Mouse (Mus musculus): Measurements from ENCODE around the gene Ube2g1.
"Not testable (repeated sequence)": the region's sequence is repeated elsewhere in the genome, so short reads cannot be mapped to it uniquely, and the experiment has no call there.

Ube2g1 gene

DNA sequence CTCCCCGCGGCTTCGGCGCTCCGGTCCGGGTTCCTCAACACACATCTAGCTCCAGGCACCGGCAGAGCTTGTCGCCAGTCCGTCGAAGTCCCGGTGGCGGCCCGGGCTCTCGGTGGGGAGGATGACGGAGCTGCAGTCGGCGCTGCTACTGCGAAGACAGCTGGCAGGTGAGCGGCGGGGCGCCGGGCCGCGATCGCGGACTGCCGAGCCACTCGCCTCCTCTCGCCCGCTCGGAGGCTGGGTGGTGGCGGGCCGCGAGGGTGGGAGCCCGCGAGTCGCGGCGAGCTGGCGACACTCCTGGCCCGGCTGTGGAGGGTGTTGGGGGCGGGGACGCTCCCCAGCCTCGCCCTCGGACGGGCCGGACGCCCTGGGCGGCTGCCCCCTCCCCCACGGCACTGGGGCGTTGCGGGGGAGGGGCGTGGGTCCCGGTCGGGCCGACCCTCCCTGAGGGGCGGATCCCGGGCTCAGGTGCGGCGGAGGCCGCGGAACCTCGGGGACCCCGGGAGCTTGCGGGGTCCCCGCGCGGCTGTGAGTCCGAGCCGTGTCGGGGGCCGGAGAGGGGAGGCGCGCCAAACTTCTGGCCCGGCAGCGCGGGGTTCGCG is 487 bp downstream of the Ube2g1 start:
- peak; percentile 87 to 95 for DNase-seq

DNA sequence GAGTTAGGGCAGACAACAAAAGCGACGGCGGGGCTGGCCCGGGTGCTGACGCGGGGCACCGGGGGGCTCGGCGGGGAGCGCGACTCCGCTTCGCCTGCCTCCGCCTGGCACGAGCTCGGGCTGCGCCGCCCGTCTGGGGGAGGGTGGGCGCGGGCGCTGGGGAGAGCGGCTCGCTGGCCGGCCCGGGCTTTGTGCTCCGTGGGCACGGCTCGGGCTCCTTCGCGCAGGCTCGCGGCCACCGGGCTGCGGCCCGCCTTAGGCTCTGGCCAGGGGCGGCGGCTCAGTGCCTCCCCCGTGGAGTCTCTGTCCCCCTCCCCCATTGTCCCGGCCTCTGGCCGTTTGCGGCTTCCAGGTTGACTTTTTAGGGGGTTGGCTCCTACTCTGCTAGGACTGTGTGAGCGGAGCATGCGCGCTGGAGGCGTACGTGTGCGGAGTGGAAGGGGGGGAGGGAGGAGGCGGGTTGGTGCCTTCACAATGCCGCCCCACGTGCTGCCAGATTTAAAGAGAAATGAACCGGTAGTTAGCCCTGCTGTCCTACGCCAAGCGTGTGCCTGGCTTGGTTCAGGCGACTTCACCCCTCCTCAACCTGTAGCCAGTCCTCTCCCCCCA is 1.1 kb downstream of the Ube2g1 start:
- peak; percentile 97 to 98 for DNase-seq

DNA sequence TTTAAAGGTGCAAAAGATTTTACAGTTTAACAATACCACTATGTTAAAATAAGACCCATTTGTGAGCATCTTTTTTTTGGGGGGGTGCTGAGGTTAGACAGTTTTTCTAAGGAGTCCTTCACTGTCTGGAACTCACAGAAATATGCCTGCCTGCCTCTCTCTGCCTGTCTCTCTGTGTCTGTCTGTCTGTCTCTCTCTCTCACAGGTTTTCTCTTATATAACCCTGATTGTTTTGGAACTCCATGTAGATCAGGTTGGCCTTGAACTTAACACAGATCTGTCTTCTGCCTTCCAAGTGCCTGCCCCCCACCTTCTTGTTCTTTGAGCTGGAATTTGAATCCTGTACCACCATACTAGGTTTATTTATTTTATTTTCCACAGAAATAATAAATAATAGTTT is 2.2 kb downstream of the Ube2g1 start:
- DNase-seq = no peak

- not testable (repeated sequence) for DNase-seq
Measured at GRCm38 (mm10) chr11:72614336-72614735, 7.3 kb downstream of the Ube2g1 start.

GRCm38 (mm10) chr11:72615931-72616330 is 8.8 kb downstream of the Ube2g1 start:
- DNase-seq = no peak

- no peak for DNase-seq
Measured at GRCm38 (mm10) chr11:72618476-72618875, 11.4 kb downstream of the Ube2g1 start.

- DNase-seq = no peak
Measured at GRCm38 (mm10) chr11:72642730-72643129, 35.6 kb downstream of the Ube2g1 start.

DNA sequence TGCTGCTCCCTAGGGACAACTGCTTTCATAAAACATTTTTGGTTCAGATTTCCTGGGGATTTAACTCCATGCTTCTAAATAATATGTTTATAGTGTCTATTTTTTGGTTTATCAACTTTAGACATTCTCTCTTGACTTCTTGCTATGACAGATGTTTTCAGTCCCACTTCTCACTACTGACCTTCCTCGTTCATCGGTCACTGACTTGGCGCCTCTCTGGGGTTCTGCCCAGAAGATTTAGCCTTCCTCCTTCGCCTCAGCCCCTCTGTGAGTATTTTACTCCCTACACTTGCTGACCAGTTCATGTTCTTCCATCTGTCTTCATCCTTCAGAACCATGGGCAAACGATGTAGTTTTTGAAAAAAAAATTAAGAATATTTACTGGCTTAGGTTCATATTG is 38.3 kb downstream of the Ube2g1 start:
- peak; percentile 25 to 30 for DNase-seq

DNA sequence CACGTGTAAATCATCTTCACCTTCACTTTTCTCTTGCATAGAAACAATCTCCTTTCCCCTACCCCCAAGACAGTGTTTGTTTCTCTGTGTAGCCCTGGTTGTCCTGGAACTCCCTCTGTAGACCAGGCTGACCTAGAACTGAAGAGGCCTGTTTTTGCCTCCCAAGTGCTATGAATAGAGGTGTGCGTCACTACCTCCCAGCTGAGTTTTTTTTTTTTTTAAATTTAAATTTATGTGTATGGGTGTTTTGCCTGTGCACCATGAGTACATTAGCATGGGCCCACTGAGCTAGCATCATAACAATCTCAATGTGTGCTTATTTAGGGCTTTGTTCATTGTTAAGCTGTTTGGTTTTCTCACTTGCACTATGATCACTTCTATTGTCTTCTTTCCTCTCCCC is 43.3 kb downstream of the Ube2g1 start:
- DNase-seq = no peak

- DNase-seq = no peak
Measured at GRCm38 (mm10) chr11:72659918-72660317, 52.8 kb downstream of the Ube2g1 start.

DNA sequence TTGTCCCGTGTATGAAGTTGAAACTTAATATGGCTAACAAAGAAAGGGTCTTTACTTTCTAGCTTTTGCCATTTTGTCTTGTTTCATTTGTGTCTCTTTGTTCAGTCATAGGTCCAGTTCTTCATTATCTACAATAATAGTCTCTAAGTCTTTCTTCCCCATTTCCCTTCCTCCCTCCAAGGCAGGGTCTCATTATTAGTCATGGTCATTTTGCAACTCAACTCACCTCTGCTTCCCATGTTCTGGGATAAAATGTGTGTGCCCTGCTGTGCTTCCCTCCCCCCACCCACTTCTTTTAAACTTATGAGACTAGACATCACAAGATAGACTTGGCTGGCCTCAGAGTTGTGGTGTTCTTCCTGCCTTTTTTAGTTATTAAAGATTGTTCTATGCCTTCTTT is 53.3 kb downstream of the Ube2g1 start:
- DNase-seq = no peak

DNA sequence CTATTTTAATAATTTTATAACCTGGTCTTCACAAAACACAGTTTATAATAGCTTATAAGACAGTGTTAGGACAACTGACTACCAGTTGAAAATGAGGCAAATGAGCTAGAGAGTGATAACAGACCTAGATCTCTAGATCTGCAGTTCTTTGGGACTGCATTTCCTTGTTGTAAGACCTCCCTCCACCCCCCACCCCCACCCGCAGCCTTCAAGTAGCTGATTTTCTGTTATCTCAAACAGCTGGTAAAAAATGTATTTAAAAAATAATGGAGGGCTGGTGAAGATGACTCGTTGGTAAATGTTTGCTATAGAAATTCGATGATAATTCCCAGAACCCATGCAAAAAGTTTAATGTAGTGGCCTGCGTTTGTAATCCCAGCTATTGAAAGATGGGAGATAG is 57.6 kb downstream of the Ube2g1 start:
- no peak for DNase-seq

DNA sequence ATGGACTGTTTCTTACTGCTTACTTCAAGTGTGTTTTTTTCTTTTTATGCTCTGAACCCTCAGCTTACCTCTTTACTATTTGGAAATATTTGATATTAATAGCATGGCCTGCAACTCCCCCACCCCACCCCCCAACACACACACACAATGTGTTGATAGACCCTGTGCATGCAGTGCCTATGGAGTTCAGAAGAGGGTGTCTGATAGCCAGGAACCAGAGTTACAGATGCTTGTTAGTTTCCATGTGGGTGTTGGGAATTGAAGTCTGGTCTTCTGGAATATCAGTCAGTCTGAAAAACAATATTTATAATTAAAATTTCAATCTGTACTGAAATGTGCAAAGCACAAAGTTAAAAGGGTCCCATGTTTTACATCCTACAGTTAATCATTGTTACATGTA is 63.6 kb downstream of the Ube2g1 start:
- DNase-seq = no peak

- DNase-seq = no peak
Measured at GRCm38 (mm10) chr11:72671294-72671988, 64.4 kb downstream of the Ube2g1 start.

DNA sequence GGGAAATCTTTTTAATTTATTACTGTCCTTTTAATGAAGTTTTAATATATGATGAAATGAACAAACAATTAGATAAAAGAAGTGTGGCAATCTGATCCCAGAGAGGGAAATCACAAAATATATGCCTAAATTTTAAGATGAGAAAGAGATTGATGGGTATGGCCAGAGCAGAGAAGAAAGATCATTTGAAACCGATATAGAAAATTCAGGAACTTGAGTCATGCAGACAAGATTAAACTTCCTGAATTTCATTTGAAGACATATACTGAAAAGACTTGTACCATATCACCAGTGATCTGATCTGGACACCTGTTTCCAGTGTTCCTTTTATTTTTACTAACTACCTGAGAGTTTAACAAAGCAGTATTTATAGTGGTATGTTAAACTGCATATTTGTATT is 65.4 kb downstream of the Ube2g1 start:
- no peak for DNase-seq

GRCm38 (mm10) chr11:72675280-72675679 is 68.2 kb downstream of the Ube2g1 start:
- DNase-seq = no peak

DNA sequence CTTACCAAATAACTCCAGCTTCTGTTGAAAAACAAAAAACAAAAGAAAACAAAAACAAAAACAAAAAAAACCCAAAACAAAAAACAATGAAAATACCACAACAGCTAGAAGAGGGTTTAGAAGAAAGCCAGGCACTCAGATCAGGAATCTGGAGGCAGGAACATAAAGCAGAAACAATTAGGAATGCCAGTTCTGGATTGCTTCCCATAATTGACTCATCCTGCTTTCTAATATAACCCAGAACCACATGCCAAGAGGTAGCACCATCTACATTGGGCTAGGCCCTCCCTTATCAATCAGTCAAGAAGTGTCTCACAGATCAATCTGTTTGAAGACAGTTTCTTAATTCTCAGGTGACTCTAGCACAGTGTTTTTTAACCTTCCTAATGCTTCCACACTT is 73.6 kb downstream of the Ube2g1 start:
- DNase-seq = no peak

DNA sequence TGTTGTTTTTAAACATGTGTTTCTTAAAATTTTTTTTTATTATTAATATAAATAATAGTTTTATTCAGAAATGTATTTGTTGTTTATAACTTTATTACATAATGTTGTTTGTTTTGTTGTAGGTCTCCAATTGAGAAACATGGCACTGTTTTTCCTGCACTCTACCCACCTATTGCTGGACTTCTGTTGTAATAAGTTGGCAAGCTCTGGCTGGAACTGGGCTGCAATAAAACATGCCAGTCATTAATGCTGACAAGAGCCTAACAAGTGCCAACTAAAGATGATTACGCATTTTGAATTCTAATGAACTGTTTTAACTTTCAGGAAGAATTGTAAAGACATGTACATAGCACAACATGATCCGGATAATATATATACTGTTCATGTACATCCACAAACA is 76.3 kb downstream of the Ube2g1 start:
- DNase-seq = no peak

- DNase-seq = no peak
Measured at GRCm38 (mm10) chr11:72686697-72687096, 79.6 kb downstream of the Ube2g1 start.

GRCm38 (mm10) chr11:72688242-72688641 is 81.2 kb downstream of the Ube2g1 start:
- peak; percentile 14 to 32 for DNase-seq

- no peak for DNase-seq
Measured at GRCm38 (mm10) chr11:72689115-72689514, 82.0 kb downstream of the Ube2g1 start.

DNA sequence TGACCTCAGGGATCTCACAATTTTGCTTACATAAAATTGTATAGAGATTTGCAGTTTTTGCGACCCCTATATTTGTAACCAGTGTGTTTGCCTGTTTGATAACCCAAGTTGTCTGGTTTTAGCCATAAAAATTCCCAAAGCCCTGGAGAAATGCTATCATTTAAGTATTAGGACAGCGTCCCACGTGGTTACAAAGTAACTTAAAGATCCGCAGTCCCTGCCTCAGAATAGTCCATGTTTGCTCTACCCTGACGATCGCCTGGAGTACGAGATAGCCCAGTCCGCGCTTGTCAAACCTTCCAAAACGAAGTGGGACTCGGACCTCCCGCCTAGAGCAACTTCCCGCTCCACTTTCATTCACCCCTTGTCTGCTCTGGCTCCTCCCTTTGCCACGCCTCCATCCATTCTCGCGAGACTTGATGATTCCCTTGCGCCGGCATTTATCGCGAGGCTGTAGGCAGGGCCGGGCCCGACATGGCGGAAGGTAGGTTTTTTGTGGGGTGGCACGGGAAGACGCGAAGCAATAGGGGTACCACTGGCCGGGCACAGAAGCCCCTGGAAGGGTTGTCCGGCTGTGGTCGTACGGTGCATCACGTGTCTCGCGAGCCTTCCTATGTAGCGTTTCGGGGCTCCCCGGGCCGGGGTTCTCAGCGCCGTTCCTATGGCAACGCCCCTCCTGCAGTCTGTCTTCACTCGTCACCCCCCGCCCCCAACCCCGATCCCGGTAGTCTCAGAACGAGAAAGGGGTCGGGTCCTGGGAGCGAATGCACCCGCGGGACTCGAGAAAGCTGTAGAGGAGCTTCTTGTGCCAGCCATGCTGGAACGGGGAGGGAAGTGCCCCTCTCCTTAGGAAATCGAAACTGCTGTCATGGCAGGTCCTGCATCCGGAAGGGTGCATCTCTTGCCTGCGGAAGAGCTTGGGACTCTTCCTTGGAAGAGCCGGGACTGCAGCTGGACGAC is 82.7 kb downstream of the Ube2g1 start, which contains the start of gene Ankfy1:
Gene Ankfy1, plus strand, starts transcription at position 456 of the 960 bp plus-strand sequence.
- DNase-seq = peak; percentile 98 to 99

DNA sequence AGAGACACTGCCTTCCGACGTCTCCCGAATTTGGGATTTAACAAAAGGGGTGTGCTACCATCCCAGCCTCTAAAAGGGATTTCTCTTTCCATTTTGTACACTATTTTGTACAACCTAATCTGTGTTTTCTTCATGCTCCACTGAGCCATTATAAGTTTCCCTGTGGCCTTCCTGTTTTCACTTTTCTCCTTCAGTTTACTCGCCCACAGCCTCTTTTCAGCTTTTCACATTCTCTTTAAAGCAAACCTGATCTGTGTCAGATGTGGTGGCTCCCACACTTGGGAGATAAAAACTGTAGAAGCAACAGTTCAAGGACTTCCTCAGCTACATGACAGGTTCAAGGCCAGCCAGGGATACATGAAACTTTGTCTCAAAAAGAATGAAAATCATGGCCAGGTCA is 85.3 kb downstream of the Ube2g1 start:
- DNase-seq = no peak
